Mouse (Mus musculus) lung, adult 2 months (tissue): ENCODE results near the gene Gm2663. TPM values are rescaled to one million over a fixed set of nuclear protein-coding genes. Genes with fewer than 3 reads are reported as not detected.
"Not testable (repeated sequence)": the region's sequence is repeated elsewhere in the genome, so short reads cannot be mapped to it uniquely, and the experiment has no call there.

Experiments
- DNase-seq: peaks from one replicate; pipeline ENCODE4 v3.0.0; 2022
- H3K4me1 ChIP-seq: fragments of 200-500 bp; 2 replicates; pipeline ENCODE4 v1.6.1; 2011; ENCODE audit warnings: low read length; ENCODE audit not compliant: control insufficient read depth, insufficient read depth
- H3K4me3 ChIP-seq: fragments of 200-500 bp; replicated peaks from 2 replicates; pipeline ENCODE3; 2011; ENCODE audit warnings: low read depth, mild to moderate bottlenecking, control low read depth, low read length; ENCODE audit errors: extremely low read depth
- CTCF ChIP-seq: fragments of 200-500 bp; IDR thresholded peaks from 2 replicates; pipeline ENCODE4 v1.5.1; 2011; ENCODE audit warnings: mild to moderate bottlenecking, low read length, control low read depth; ENCODE audit not compliant: insufficient read depth
- POLR2A ChIP-seq: fragments of 200-500 bp; IDR thresholded peaks from 2 replicates; pipeline ENCODE4 v1.6.1; 2011; ENCODE audit warnings: low read depth, mild to moderate bottlenecking, control low read depth, low read length, borderline replicate concordance; ENCODE audit errors: extremely low read depth
- WGBS: fragments of 180-500 bp; shearing (Covaris S2); methylation state at CpG from one replicate; pipeline ENCODE4 v1.1.7; 2018; 5-methylcytosine and 5-hydroxymethylcytosine counted together
- polyA plus RNA-seq: library from polyadenylated mRNA; depleted of rRNA; stranded (reverse); fragments of >200 nt; gene quantifications from 2 replicates; pipeline ENCODE4 v1.2.3, GENCODE M21; 2012; rRNA removed

The Gm2663 gene
- polyA plus RNA-seq, 1 experiment = not detected

GRCm38 (mm10) chr6:41030821-41031220 is 31.5 kb upstream of the Gm2663 start:
- no peak for TF ChIP-seq POLR2A
- TF ChIP-seq CTCF = no peak
- Histone ChIP-seq H3K4me3 (no peak overlapping the region), H3K4me1 (no peaks in the 10 kb centered on the region)
- DNase-seq = no peak
- WGBS = 82% methylated on average over 3 of the region's 3 CpGs

- Histone ChIP-seq H3K4me1 (no peaks in the 10 kb centered on the region), H3K4me3 (no peak overlapping the region)
- DNase-seq = no peak
- 18% methylated on average over 2 of the region's 2 CpGs for WGBS
- TF ChIP-seq CTCF = no peak
- TF ChIP-seq POLR2A = no peak
These were observed 27.8 kb upstream of the Gm2663 start for GRCm38 (mm10) chr6:41027053-41027452.

GRCm38 (mm10) chr6:41025873-41026650 is 26.8 kb upstream of the Gm2663 start:
- Histone ChIP-seq H3K4me3 (no peak overlapping the region), H3K4me1 (no peaks in the 10 kb centered on the region)
- no peak for TF ChIP-seq CTCF
- no peak for TF ChIP-seq POLR2A
- 72% methylated on average over 2 of the region's 2 CpGs for WGBS
- no peak for DNase-seq

GRCm38 (mm10) chr6:41019140-41019539 is 19.9 kb upstream of the Gm2663 start:
- TF ChIP-seq CTCF (no peak), POLR2A (no peak)
- DNase-seq = no peak
- Histone ChIP-seq H3K4me1 (no peaks in the 10 kb centered on the region), H3K4me3 (no peak overlapping the region)
- 69% methylated on average over 2 of the region's 2 CpGs for WGBS

GRCm38 (mm10) chr6:41018629-41019028 is 19.4 kb upstream of the Gm2663 start:
- no peaks in the 10 kb centered on the region for H3K4me1 ChIP-seq
- no peak overlapping the region for H3K4me3 ChIP-seq
- TF ChIP-seq POLR2A (no peak), CTCF (no peak)
- WGBS = 56% methylated on average over 2 of the region's 2 CpGs
- DNase-seq = no peak

GRCm38 (mm10) chr6:41015065-41015464 is 15.8 kb upstream of the Gm2663 start:
- TF ChIP-seq CTCF (no peak), POLR2A (no peak)
- no peaks in the 10 kb centered on the region for H3K4me1 ChIP-seq
- DNase-seq = no peak
- WGBS = 77% methylated on average over 4 of the region's 4 CpGs
- no peak overlapping the region for H3K4me3 ChIP-seq

- 87% methylated on average over 2 of the region's 2 CpGs for WGBS
These were observed 34.8 kb downstream of the Gm2663 start, which contains the start of gene 1810009J06Rik for GRCm38 (mm10) chr6:40964454-40964853. Gene 1810009J06Rik, plus strand, starts transcription at chr6:40964754.

GRCm38 (mm10) chr6:40953716-40954115 is 45.6 kb downstream of the Gm2663 start:
- no peak for TF ChIP-seq CTCF
- TF ChIP-seq POLR2A = no peak
- no peaks in the 10 kb centered on the region for H3K4me1 ChIP-seq
- WGBS = 44% methylated on average over 2 of the region's 2 CpGs
- DNase-seq = no peak
- no peak overlapping the region for H3K4me3 ChIP-seq

More at GRCm38 (mm10) chr6:40964454-40964853, 34.8 kb downstream of the Gm2663 start, which contains the start of gene 1810009J06Rik:
- not testable (repeated sequence) for H3K4me3 ChIP-seq, H3K4me1 ChIP-seq, DNase-seq

- Histone ChIP-seq H3K4me1 (no peaks in the 10 kb centered on the region), H3K4me3 (no peak within 1 kb of the TSS)
- DNase-seq = no peak
- TF ChIP-seq POLR2A = no peak
- no peak for TF ChIP-seq CTCF
These were observed 47.5 kb downstream of the Gm2663 start, which contains the start of gene Gm4744 for GRCm38 (mm10) chr6:40951770-40952169. Gene Gm4744, minus strand, starts transcription at chr6:40951870.

Other genes starting within 250 kb of the Gm2663 start
- gene Moxd2, start 112.0 kb downstream of the Gm2663 start, polyA plus RNA-seq = not detected in 2 replicates
- not detected in 2 replicates for gene Prss58, start 99.1 kb downstream of the Gm2663 start, polyA plus RNA-seq
- gene 1700074P13Rik, start 58.9 kb downstream of the Gm2663 start, polyA plus RNA-seq = not detected in 2 replicates
- not detected in 2 replicates for gene Gm4744, start 47.6 kb downstream of the Gm2663 start, polyA plus RNA-seq
- gene 1810009J06Rik, start 34.7 kb downstream of the Gm2663 start, polyA plus RNA-seq = not detected in 2 replicates
- gene 2210010C04Rik, start 36.0 kb upstream of the Gm2663 start, polyA plus RNA-seq = 0.14 and 3.2 TPM in 2 replicates